Mouse (Mus musculus) macrophage (primary cell): ENCODE results near the gene Psen2. TPM values are rescaled to one million over a fixed set of nuclear protein-coding genes. Genes with fewer than 3 reads are reported as not detected.

Experiments
- polyA plus RNA-seq: library from polyadenylated mRNA; stranded (reverse); fragments of 250-400 nt; gene quantifications from 3 replicates; pipeline ENCODE4 v1.2.4, GENCODE M21; 2018; ENCODE audit warnings: inconsistent platforms

Gene Psen2
- polyA plus RNA-seq, 1 experiment from 2014 or later = 104 TPM

Other genes with a start within 250 kb of the Psen2 start
- gene Coq8a, start 63.8 kb downstream of the Psen2 start, polyA plus RNA-seq = 1.3 to 6.0 TPM (median 2.8 TPM) in 3 replicates
- gene Itpkb, start 67.0 kb upstream of the Psen2 start, polyA plus RNA-seq = 43.7 to 63.0 TPM (median 46.1 TPM) in 3 replicates
- 0.05 to 0.09 TPM in 2 of 3 replicates, not detected in the other for gene Stum, start 220.1 kb upstream of the Psen2 start, polyA plus RNA-seq